Mouse (Mus musculus) liver, embryonic 14.5 days (tissue): ENCODE results near the gene Fam24a. TPM values are rescaled to one million over a fixed set of nuclear protein-coding genes. Genes with fewer than 3 reads are reported as not detected.

Source experiments
- ATAC-seq: fragments of 200-750 bp; cut with Nextera tagmentation; 2 replicates; pipeline ENCODE4 v1.8.0; 2017; ENCODE audit warnings: moderate number of reproducible peaks, mild to moderate bottlenecking, moderate library complexity; ENCODE audit not compliant: insufficient read depth
- DNase-seq, 3 experiments: peaks; one replicate each; pipeline ENCODE4 v3.0.0-alpha.2; 2012 to 2013; ENCODE audit warnings: low read depth in 3 of 3, low spot score in 3 of 3
- H3K27ac ChIP-seq: fragments of 300-500 bp; sonication (generic); 2 replicates; pipeline ENCODE4 v1.5.1; 2014; ENCODE audit warnings: moderate library complexity, mild to moderate bottlenecking, control low read depth, inconsistent platforms
- H3K27me3 ChIP-seq: fragments of 300-500 bp; sonication (generic); 2 replicates; pipeline ENCODE4 v1.6.1; 2014; ENCODE audit warnings: mild to moderate bottlenecking, low read length, moderate library complexity; ENCODE audit not compliant: control insufficient read depth, insufficient read depth
- H3K36me3 ChIP-seq: fragments of 300-500 bp; sonication (generic); replicated peaks from 2 replicates; pipeline ENCODE4 v1.6.1; 2014; ENCODE audit warnings: low read depth; ENCODE audit not compliant: control insufficient read depth, insufficient read depth
- H3K4me1 ChIP-seq, 2 experiments: fragments of 200-500 bp in 1 of 2; fragments of 300-500 bp in 1 of 2; sonication (generic) in 1 of 2; replicated peaks; 2 replicates each; pipeline ENCODE4 v1.6.1; 2012 to 2014; ENCODE audit warnings: antibody characterized with exemption in 1 of 2, inconsistent platforms in 1 of 2, low read length in 1 of 2; ENCODE audit not compliant: control insufficient read depth in 2 of 2, insufficient read depth in 2 of 2
- H3K4me2 ChIP-seq: fragments of 300-500 bp; sonication (generic); 2 replicates; pipeline ENCODE4 v1.6.1; 2014; ENCODE audit warnings: low read depth, mild to moderate bottlenecking, control low read depth, moderate library complexity
- H3K4me3 ChIP-seq, 2 experiments: fragments of 200-500 bp in 1 of 2; fragments of 300-500 bp in 1 of 2; sonication (generic) in 1 of 2; 2 replicates each; pipeline ENCODE4 v1.5.1; 2012 to 2014; ENCODE audit warnings: low read depth in 2 of 2, low read length in 2 of 2, mild to moderate bottlenecking in 2 of 2, control low read depth in 1 of 2, inconsistent platforms in 1 of 2, moderate library complexity in 1 of 2; ENCODE audit not compliant: insufficient read depth in 1 of 2
- H3K9ac ChIP-seq: fragments of 300-500 bp; sonication (generic); replicated peaks from 2 replicates; pipeline ENCODE4 v1.6.1; 2014; ENCODE audit warnings: mild to moderate bottlenecking, control low read depth, moderate library complexity
- H3K9me3 ChIP-seq: fragments of 300-500 bp; sonication (generic); 2 replicates; pipeline ENCODE4 v1.6.1; 2016; ENCODE audit warnings: low read length, mixed read lengths; ENCODE audit not compliant: control insufficient read depth
- CTCF ChIP-seq: IDR thresholded peaks from 2 replicates; pipeline ENCODE4 v1.5.1; 2016; ENCODE audit warnings: antibody characterized with exemption, low read depth, control low read depth
- EP300 ChIP-seq: IDR thresholded peaks from 2 replicates; pipeline ENCODE4 v1.6.1; 2016; ENCODE audit warnings: antibody characterized with exemption, low read depth
- WGBS: fragments of 180-500 bp; shearing (Covaris S2); extraction: QIAGEN DNeasy Blood & Tissue Kit; methylation state at CpG from one replicate; pipeline ENCODE4 v1.1.7; 2014; ENCODE audit not compliant: insufficient replicate concordance; 5-methylcytosine and 5-hydroxymethylcytosine counted together
- polyA plus RNA-seq, 2 experiments: library from polyadenylated mRNA; depleted of rRNA in 1 of 2; stranded (reverse) in 1 of 2; unstranded in 1 of 2; fragments of >200 nt; fragmentation: Nextera tagmentation in 1 of 2; extraction: Ambion mirVana in 1 of 2; gene quantifications; 2 replicates each; pipeline versions ENCODE4 v1.2.1 to v1.2.3; 2012 to 2014

Gene Fam24a
- polyA plus RNA-seq, 2 experiments: not detected

DNA sequence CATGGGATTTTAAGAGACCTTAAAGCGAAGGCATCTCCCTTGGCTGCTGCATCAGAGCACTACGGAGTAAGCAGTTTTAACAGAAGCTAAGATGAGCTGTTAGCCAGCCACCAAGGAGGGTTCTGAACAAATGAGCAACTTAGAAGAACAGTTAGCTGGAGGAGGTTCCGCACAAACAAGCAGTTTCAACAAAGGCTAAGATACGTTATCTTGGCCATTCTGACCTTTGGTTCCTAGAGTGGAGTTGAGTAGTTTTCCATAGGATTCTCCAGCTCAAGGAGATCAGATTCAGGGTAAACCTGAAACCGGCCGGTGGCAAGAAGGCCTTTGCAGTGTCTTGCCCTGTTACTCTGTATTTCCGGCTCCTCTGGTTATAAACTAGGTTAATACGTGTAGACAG is 30.5 kb downstream of the Fam24a start:
- ATAC-seq (no peak), DNase-seq (no peak)
- Histone ChIP-seq H3K9ac (no peak overlapping the region), H3K27me3 (no peaks in the 10 kb centered on the region), H3K27ac (no peak overlapping the region), H3K4me3 (no peak overlapping the region), H3K9me3 (no peaks in the 10 kb centered on the region), H3K4me1 (peaks cover 9 to 13% of the 10 kb centered on the region in 2 experiments), H3K4me2 (no peak overlapping the region), H3K36me3 (peaks cover 3% of the 10 kb centered on the region)
- TF ChIP-seq CTCF: no peak
- no peak for TF ChIP-seq EP300
- WGBS: 88% methylated on average over 8 of the region's 8 CpGs

DNA sequence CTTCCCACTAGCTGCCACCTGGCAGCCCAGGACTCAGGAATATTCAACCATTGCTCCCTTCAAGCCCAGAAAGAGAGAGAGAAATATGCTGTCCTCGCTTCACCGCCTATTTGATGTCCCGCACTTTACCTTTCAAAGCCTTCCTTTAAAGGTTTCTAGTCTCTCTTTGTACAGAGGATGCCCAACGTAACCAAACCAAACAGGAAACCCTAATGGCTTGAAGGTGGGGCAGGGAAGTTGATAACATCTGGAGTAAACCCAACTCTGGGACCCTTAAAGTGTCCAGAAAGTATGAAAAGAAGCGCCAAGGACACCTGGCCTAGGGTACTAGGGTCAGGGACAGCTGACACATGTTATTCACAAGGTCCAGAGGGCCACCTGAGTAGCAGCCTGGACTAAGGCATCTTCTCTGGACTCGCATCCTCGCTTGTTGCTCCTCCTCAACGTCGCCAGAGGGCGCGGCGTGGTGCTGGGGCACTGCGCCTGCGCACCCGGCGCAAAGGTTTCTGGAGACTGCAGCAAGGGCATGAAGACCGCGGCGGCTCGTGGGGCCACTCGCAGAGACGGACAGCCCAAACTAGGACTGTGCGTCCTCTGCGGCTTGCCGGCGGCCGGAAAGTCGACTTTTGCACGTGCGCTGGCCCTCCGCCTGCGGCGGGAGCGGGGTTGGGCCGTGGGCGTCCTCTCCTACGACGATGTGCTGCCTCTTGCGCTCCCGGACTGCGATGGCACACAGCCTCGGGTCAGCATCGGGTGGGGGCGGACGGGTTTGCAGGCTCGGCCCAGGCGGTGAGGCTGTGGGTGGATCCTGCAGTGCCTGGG is 37.2 kb downstream of the Fam24a start, which contains the start of gene Pstk:
Gene Pstk (plus strand): TSS at position 494 of the 822 bp plus-strand sequence.
- Histone ChIP-seq H3K9me3 (no peaks in the 10 kb centered on the region), H3K27ac (peak within 1 kb of the TSS; percentile 41), H3K4me1 (peaks cover 2 to 10% of the 10 kb centered on the region in 2 experiments), H3K9ac (peak within 1 kb of the TSS; percentile 70), H3K4me2 (peak within 1 kb of the TSS; percentile 91), H3K36me3 (no peaks in the 10 kb centered on the region), H3K27me3 (no peaks in the 10 kb centered on the region), H3K4me3 (peak within 1 kb of the TSS; percentile 63 to 72)
- TF ChIP-seq EP300 (no peak), CTCF (peak; percentile 97)
- 3% methylated on average over 47 of the region's 47 CpGs for WGBS
- ATAC-seq: peak; percentile 93
- peak; percentile 79 to 80 (median 79) for DNase-seq

DNA sequence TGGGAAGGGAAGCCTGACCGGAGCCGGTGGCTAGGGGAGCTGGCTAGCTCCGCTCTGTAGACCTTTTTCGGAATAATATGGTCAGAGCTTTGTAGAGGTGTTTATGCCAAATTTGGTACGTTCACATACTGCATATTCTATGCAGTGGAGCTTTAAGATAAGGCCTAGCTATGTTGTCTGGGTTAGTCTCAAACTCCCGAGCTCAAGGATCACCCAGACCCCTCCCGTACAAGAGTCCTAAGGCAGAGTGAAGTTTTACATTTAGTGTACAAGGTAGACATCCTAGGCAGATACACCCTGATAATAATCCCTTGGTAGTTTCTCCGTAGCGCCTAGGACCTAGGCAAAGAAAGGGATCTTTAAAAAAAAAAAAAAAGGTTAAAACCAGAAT is 37.8 kb downstream of the Fam24a start:
- Histone ChIP-seq H3K27me3 (no peaks in the 10 kb centered on the region), H3K36me3 (no peaks in the 10 kb centered on the region), H3K4me1 (peaks cover 2 to 10% of the 10 kb centered on the region in 2 experiments), H3K9me3 (no peaks in the 10 kb centered on the region), H3K4me2 (peak overlapping the region; percentile 91), H3K27ac (peak overlapping the region; percentile 41), H3K4me3 (peak overlapping the region; percentile 63 to 72), H3K9ac (peak overlapping the region; percentile 70)
- TF ChIP-seq EP300: no peak
- TF ChIP-seq CTCF: no peak
- 5% methylated on average over 9 of the region's 9 CpGs for WGBS
- DNase-seq (no peak), ATAC-seq (peak; percentile 62; the same call in 1 of the 2 replicates)

DNA sequence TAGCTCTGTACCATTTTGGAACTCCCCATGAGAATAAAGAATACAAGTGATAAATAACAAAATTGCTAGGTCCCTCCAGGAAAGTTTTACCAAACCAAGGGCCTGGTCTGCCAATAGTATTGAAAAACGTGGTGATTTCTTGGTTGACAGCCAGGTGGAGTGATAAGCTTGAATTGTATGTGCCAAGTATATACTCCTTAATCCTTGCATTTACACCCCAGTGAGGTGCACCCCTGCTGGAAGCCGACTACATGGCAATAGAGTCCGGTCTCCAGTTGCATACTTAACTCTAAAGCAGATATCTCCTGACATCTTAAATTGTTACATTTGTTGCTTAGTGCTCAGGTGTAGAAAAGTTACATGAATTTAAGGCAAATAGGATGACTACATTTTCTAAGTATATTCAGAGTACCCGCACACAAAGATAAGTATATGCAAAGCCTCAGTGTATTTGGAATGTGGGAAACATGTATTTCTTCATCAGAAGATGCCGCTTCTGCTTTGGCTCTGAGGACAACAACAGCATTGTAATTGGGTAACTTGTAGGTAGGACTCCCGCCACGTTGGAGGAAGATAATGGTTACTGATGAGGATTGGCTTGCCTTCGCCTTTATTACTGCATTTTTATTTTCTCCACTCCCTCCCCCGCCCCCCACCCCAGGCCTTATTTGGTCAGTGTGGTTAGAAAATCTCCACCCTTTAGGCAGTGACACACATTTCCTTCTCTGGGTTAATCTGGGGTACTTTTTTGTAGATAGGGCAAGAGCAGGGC is 38.4 kb downstream of the Fam24a start:
- Histone ChIP-seq H3K27ac (no peak overlapping the region), H3K36me3 (no peaks in the 10 kb centered on the region), H3K9me3 (no peaks in the 10 kb centered on the region), H3K4me2 (peak overlapping the region; percentile 91), H3K9ac (peak overlapping the region; percentile 70), H3K4me3 (peak overlapping the region in 1 of 2 experiments; percentile 63; a peak in 2 of 4 replicates), H3K4me1 (peaks cover 2 to 10% of the 10 kb centered on the region in 2 experiments), H3K27me3 (no peaks in the 10 kb centered on the region)
- ATAC-seq (no peak), DNase-seq (peak in 1 of 3 experiments; percentile 35)
- whole genome bisulfite sequencing: 32% methylated on average over 9 of the region's 9 CpGs
- TF ChIP-seq EP300 (no peak), CTCF (peak; percentile 36; the same call in 1 of the 2 replicates)

Other genes starting within 250 kb of the Fam24a start
- not detected in 2 replicates for gene 4933402N03Rik, start 187.6 kb upstream of the Fam24a start, polyA plus RNA-seq (2012; rRNA removed)
- gene 4933402N03Rik, start 187.6 kb upstream of the Fam24a start, polyA plus RNA-seq (2014; fragmentation: Nextera tagmentation; extraction: Ambion mirVana): not detected in 2 replicates
- gene 5430419D17Rik, start 159.5 kb upstream of the Fam24a start, polyA plus RNA-seq (2012; rRNA removed): not detected in 2 replicates
- not detected in 2 replicates for gene 5430419D17Rik, start 159.5 kb upstream of the Fam24a start, polyA plus RNA-seq (2014; fragmentation: Nextera tagmentation; extraction: Ambion mirVana)
- gene Cuzd1, start 11.6 kb upstream of the Fam24a start, polyA plus RNA-seq (2012; rRNA removed): 0.03 TPM in 1 of 2 replicates, not detected in the other
- not detected in 2 replicates for gene Cuzd1, start 11.6 kb upstream of the Fam24a start, polyA plus RNA-seq (2014; fragmentation: Nextera tagmentation; extraction: Ambion mirVana)
- gene Fam24b, start 4.3 kb upstream of the Fam24a start, polyA plus RNA-seq (2012; rRNA removed): 0.37 TPM in 1 of 2 replicates, not detected in the other
- gene Fam24b, start 4.3 kb upstream of the Fam24a start, polyA plus RNA-seq (2014; fragmentation: Nextera tagmentation; extraction: Ambion mirVana): not detected in 2 replicates
- gene 2310057M21Rik, start 28.9 kb downstream of the Fam24a start, polyA plus RNA-seq (2012; rRNA removed): 2.8 and 4.6 TPM in 2 replicates
- 7.7 and 9.2 TPM in 2 replicates for gene 2310057M21Rik, start 28.9 kb downstream of the Fam24a start, polyA plus RNA-seq (2014; fragmentation: Nextera tagmentation; extraction: Ambion mirVana)
- 14.5 and 15.9 TPM in 2 replicates for gene Pstk, start 37.3 kb downstream of the Fam24a start, polyA plus RNA-seq (2012; rRNA removed)
- 22.9 and 23.2 TPM in 2 replicates for gene Pstk, start 37.3 kb downstream of the Fam24a start, polyA plus RNA-seq (2014; fragmentation: Nextera tagmentation; extraction: Ambion mirVana)
- 7.7 and 9.5 TPM in 2 replicates for gene Ikzf5, start 76.7 kb downstream of the Fam24a start, polyA plus RNA-seq (2012; rRNA removed)
- 14.3 and 16.0 TPM in 2 replicates for gene Ikzf5, start 76.7 kb downstream of the Fam24a start, polyA plus RNA-seq (2014; fragmentation: Nextera tagmentation; extraction: Ambion mirVana)
- gene Acadsb, start 76.7 kb downstream of the Fam24a start, polyA plus RNA-seq (2012; rRNA removed): 3.2 and 4.5 TPM in 2 replicates
- 30.2 and 33.6 TPM in 2 replicates for gene Acadsb, start 76.7 kb downstream of the Fam24a start, polyA plus RNA-seq (2014; fragmentation: Nextera tagmentation; extraction: Ambion mirVana)
- not detected in 2 replicates for gene Hmx3, start 209.0 kb downstream of the Fam24a start, polyA plus RNA-seq (2012; rRNA removed)
- gene Hmx3, start 209.0 kb downstream of the Fam24a start, polyA plus RNA-seq (2014; fragmentation: Nextera tagmentation; extraction: Ambion mirVana): not detected in 2 replicates
- not detected in 2 replicates for gene Hmx2, start 214.9 kb downstream of the Fam24a start, polyA plus RNA-seq (2012; rRNA removed)
- not detected in 2 replicates for gene Hmx2, start 214.9 kb downstream of the Fam24a start, polyA plus RNA-seq (2014; fragmentation: Nextera tagmentation; extraction: Ambion mirVana)
- 67.4 and 84.4 TPM in 2 replicates for gene Bub3, start 226.4 kb downstream of the Fam24a start, polyA plus RNA-seq (2012; rRNA removed)
- gene Bub3, start 226.4 kb downstream of the Fam24a start, polyA plus RNA-seq (2014; fragmentation: Nextera tagmentation; extraction: Ambion mirVana): 105 and 110 TPM in 2 replicates